Mouse (Mus musculus): Measurements from ENCODE around the gene Tbl2.

- TF ChIP-seq CTCF (IDR thresholded peaks at IDR 0.05; ENCODE audit: control insufficient read depth, insufficient read depth, insufficient read length) (no peak), CEBPB (IDR thresholded peaks at IDR 0.05; ENCODE audit: low read depth) (no peak), MAX (IDR thresholded peaks at IDR 0.05) (no peak), MYOD1 (IDR thresholded peaks at IDR 0.05; ENCODE audit: control insufficient read depth, insufficient read length, low read depth) (no peak), USF1 (IDR thresholded peaks at IDR 0.05; ENCODE audit: low read depth) (no peak), FOSL1 (IDR thresholded peaks at IDR 0.05; ENCODE audit: insufficient read depth, low read length, poor library complexity, severe bottlenecking) (no peak), MYOG (IDR thresholded peaks at IDR 0.05; ENCODE audit: control insufficient read depth, extremely low read depth, insufficient read length) (no peak)
Measured at GRCm38 (mm10) chr5:135129747-135130146, 19.7 kb upstream of the Tbl2 start.
